Mouse (Mus musculus) spleen, adult 2 months (tissue): ENCODE results near the gene Hyal2.

Source experiments
- CTCF ChIP-seq: fragments of 200-500 bp; IDR thresholded peaks from 2 replicates; pipeline ENCODE4 v1.5.1; 2011; ENCODE audit warnings: mild to moderate bottlenecking, inconsistent platforms; ENCODE audit not compliant: insufficient read depth, insufficient read length, insufficient replicate concordance; ENCODE audit errors: extremely low read depth
- POLR2A ChIP-seq: fragments of 200-500 bp; IDR thresholded peaks from 2 replicates; pipeline ENCODE4 v1.6.1; 2011; ENCODE audit warnings: low read depth, low read length, inconsistent platforms

- no peak for TF ChIP-seq POLR2A
- no peak for TF ChIP-seq CTCF
These were observed 41.3 kb upstream of the Hyal2 start for GRCm38 (mm10) chr9:107526198-107527026.
